Mouse (Mus musculus) testis, adult 2 months (tissue): Measurements from ENCODE around the gene Gcc2. TPM values are rescaled to one million over a fixed set of nuclear protein-coding genes. Genes with fewer than 3 reads are reported as not detected.
"Not testable (repeated sequence)": the region's sequence is repeated elsewhere in the genome, so short reads cannot be mapped to it uniquely, and the experiment has no call there.

Experiments used
- H3K27ac ChIP-seq: fragments of 200-500 bp; 2 replicates; pipeline ENCODE4 v1.5.1; 2012; ENCODE audit warnings: low read depth, low read length; ENCODE audit not compliant: control insufficient read depth, insufficient read depth
- H3K27me3 ChIP-seq: fragments of 200-500 bp; 2 replicates; pipeline ENCODE4 v1.6.1; 2012; ENCODE audit warnings: mild to moderate bottlenecking, low read length, moderate library complexity; ENCODE audit not compliant: control insufficient read depth, insufficient read depth
- H3K36me3 ChIP-seq: fragments of 200-500 bp; 2 replicates; pipeline ENCODE4 v1.6.1; 2012; ENCODE audit warnings: mild to moderate bottlenecking, low read length; ENCODE audit not compliant: control insufficient read depth, insufficient read depth
- H3K4me1 ChIP-seq: fragments of 200-500 bp; 2 replicates; pipeline ENCODE4 v1.6.1; 2012; ENCODE audit warnings: low read length; ENCODE audit not compliant: control insufficient read depth, insufficient read depth
- H3K4me3 ChIP-seq: fragments of 200-500 bp; 2 replicates; pipeline ENCODE4 v1.5.1; 2012; ENCODE audit warnings: low read depth, mild to moderate bottlenecking, low read length, moderate library complexity, mixed read lengths; ENCODE audit not compliant: control insufficient read depth
- CTCF ChIP-seq: fragments of 200-500 bp; IDR thresholded peaks from 2 replicates; pipeline ENCODE4 v1.5.1; 2012; ENCODE audit warnings: low read depth, mild to moderate bottlenecking, inconsistent platforms, low read length, moderate library complexity; ENCODE audit not compliant: control insufficient read depth, insufficient read depth, insufficient replicate concordance
- POLR2A ChIP-seq: fragments of 200-500 bp; IDR thresholded peaks from 2 replicates; pipeline ENCODE4 v1.6.1; 2012; ENCODE audit warnings: low read depth, mild to moderate bottlenecking, inconsistent platforms, low read length, moderate library complexity; ENCODE audit not compliant: control insufficient read depth
- polyA plus RNA-seq: library from polyadenylated mRNA; depleted of rRNA; stranded (reverse); fragments of >200 nt; gene quantifications from 2 replicates; pipeline ENCODE4 v1.2.3, GENCODE M21; 2012

The Gcc2 gene
- polyA plus RNA-seq, 1 experiment, result 17.3 TPM

- peaks cover 8% of the 10 kb centered on the region for H3K4me1 ChIP-seq
- TF ChIP-seq CTCF (no peak; the same call in 1 of the 2 replicates), POLR2A (peak; percentile 83)
- no peaks in the 10 kb centered on the region for H3K36me3 ChIP-seq
- no peaks in the 10 kb centered on the region for H3K27me3 ChIP-seq
- H3K27ac ChIP-seq, result peak within 1 kb of the TSS; percentile 97
- peak within 1 kb of the TSS; percentile 93 for H3K4me3 ChIP-seq
Observed at GRCm38 (mm10) chr10:58323028-58323991, 68.0 kb downstream of the Gcc2 start, which contains the start of gene Lims1. Lims1 (plus strand) TSS chr10:58323466.

DNA sequence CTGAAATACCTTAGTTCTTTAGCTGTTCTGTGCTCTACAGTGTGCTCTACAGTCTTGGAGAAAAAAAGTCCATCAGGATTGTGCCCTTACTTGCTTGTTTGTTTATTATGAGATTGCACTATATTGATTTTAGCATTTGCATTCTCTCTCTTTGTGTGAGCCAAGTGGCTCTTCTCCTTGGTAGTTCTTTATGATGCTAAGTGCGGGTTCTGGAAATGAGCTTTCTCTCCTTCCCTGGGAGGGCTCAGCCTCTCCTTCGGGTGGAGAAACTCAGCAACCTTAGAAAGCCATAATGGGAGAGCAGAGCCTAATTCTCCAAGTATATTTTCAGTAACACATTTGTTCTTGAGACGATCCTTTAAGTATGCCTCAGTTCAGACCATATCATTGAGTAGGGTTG is 71.0 kb downstream of the Gcc2 start:
- Histone ChIP-seq H3K4me3 (no peak overlapping the region), H3K36me3 (no peaks in the 10 kb centered on the region), H3K27me3 (no peaks in the 10 kb centered on the region), H3K4me1 (peaks cover 8% of the 10 kb centered on the region), H3K27ac (no peak overlapping the region)
- TF ChIP-seq CTCF (no peak), POLR2A (no peak)

GRCm38 (mm10) chr10:58327836-58328235 is 72.5 kb downstream of the Gcc2 start:
- not testable (repeated sequence) for H3K4me1 ChIP-seq, H3K36me3 ChIP-seq, H3K4me3 ChIP-seq, H3K27me3 ChIP-seq, H3K27ac ChIP-seq

- Histone ChIP-seq H3K4me1 (peaks cover 4% of the 10 kb centered on the region; the same call in 1 of the 2 replicates), H3K36me3 (no peaks in the 10 kb centered on the region), H3K4me3 (no peak overlapping the region), H3K27me3 (no peaks in the 10 kb centered on the region), H3K27ac (no peak overlapping the region)
- TF ChIP-seq POLR2A (no peak), CTCF (no peak)
Observed at GRCm38 (mm10) chr10:58328517-58329108, 73.3 kb downstream of the Gcc2 start.

DNA sequence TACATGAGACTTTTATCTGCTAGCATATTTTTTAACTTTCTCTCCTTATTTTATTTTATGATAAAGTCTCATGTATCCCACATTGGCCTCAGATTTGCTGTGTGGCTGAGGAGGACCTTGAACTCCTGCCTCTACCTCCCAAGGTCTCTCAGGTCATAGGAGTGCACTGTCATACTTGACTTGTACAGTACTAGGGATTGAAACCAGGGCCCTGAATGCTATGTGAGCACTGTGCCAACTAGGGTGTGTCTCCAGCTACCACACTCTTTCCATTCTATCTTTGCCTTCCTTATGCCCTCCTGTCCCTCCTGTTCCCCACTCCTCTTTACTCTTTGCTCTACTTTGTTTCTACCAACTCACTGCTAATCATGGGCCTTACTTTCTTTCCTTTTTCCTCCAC is 75.3 kb downstream of the Gcc2 start:
- H3K4me1 ChIP-seq, result no peaks in the 10 kb centered on the region
- TF ChIP-seq CTCF (no peak), POLR2A (no peak)
- no peaks in the 10 kb centered on the region for H3K36me3 ChIP-seq
- H3K27me3 ChIP-seq, result no peaks in the 10 kb centered on the region
- H3K4me3 ChIP-seq, result no peak overlapping the region
- H3K27ac ChIP-seq, result no peak overlapping the region

DNA sequence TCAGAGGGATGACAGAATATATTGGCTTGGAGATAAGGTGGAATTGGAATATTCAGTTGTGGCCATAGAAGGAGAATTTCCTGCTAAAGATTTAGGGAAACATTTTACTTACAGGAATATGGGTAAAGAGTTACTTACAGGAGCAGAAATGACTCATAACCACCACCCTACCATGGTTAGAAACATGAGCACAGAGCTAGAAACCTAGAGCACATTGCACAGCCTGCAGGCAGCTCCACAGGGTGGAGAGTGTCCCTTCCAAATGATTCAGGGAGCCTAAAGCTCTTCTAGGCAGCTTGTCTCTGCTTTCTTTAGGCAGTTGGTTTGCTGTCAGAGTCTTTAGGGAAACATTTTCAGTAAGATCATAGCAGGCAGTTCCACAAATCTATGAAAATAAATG is 76.4 kb downstream of the Gcc2 start:
- H3K27me3 ChIP-seq, result no peaks in the 10 kb centered on the region
- no peak overlapping the region for H3K4me3 ChIP-seq
- H3K4me1 ChIP-seq, result no peaks in the 10 kb centered on the region
- no peak for TF ChIP-seq CTCF
- TF ChIP-seq POLR2A, result no peak
- H3K36me3 ChIP-seq, result no peaks in the 10 kb centered on the region
- no peak overlapping the region for H3K27ac ChIP-seq

- no peaks in the 10 kb centered on the region for H3K27me3 ChIP-seq
- no peak overlapping the region for H3K27ac ChIP-seq
- no peaks in the 10 kb centered on the region for H3K36me3 ChIP-seq
- H3K4me3 ChIP-seq, result no peak overlapping the region
- TF ChIP-seq CTCF, result no peak
- TF ChIP-seq POLR2A, result no peak
- H3K4me1 ChIP-seq, result no peaks in the 10 kb centered on the region
Observed at GRCm38 (mm10) chr10:58333414-58333813, 78.1 kb downstream of the Gcc2 start.
